Mouse (Mus musculus): ENCODE measurements around the gene Ap2b1. TPM values are rescaled to one million over a fixed set of nuclear protein-coding genes. Genes with fewer than 3 reads are reported as not detected.
"Not testable (repeated sequence)": the region's sequence is repeated elsewhere in the genome, so short reads cannot be mapped to it uniquely, and the experiment has no call there.

Ap2b1 gene
- total RNA-seq (2014; fragmentation: Nextera tagmentation) (74.0 and 74.2 TPM in 2 replicates), total RNA-seq (2017) (61.2 and 65.4 TPM in 2 replicates)

GRCm38 (mm10) chr11:83298225-83299195, at the start of gene Ap2b1:
Gene Ap2b1 (plus strand): TSS chr11:83299024.
- peak; percentile 88 for ATAC-seq (replicated peaks; ENCODE audit: low FRiP score, low TSS enrichment, poor library complexity, severe bottlenecking)

- not testable (repeated sequence) for ATAC-seq (replicated peaks; ENCODE audit: low FRiP score, low TSS enrichment, poor library complexity, severe bottlenecking)
Measured at GRCm38 (mm10) chr11:83257211-83257610, 41.6 kb upstream of the Ap2b1 start.

GRCm38 (mm10) chr11:83262673-83263072, 36.2 kb upstream of the Ap2b1 start:
- ATAC-seq (replicated peaks; ENCODE audit: low FRiP score, low TSS enrichment, poor library complexity, severe bottlenecking): peak; percentile 85

GRCm38 (mm10) chr11:83263146-83263545, 35.7 kb upstream of the Ap2b1 start:
- ATAC-seq (replicated peaks; ENCODE audit: low FRiP score, low TSS enrichment, poor library complexity, severe bottlenecking): peak; percentile 92

- 0 out of 2 replicates have a peak, but pooled peaks have one; percentile 2 for ATAC-seq (replicated peaks; ENCODE audit: low FRiP score, low TSS enrichment, poor library complexity, severe bottlenecking)
Measured at GRCm38 (mm10) chr11:83270842-83271150, 28.0 kb upstream of the Ap2b1 start.

GRCm38 (mm10) chr11:83271151-83271950, 27.5 kb upstream of the Ap2b1 start:
- peak; percentile 84 for ATAC-seq (replicated peaks; ENCODE audit: low FRiP score, low TSS enrichment, poor library complexity, severe bottlenecking)

- ATAC-seq (replicated peaks; ENCODE audit: low FRiP score, low TSS enrichment, poor library complexity, severe bottlenecking): peak; percentile 64
Measured at GRCm38 (mm10) chr11:83271951-83272843, 26.6 kb upstream of the Ap2b1 start.

- ATAC-seq (replicated peaks; ENCODE audit: low FRiP score, low TSS enrichment, poor library complexity, severe bottlenecking): no peak
Measured at GRCm38 (mm10) chr11:83276251-83276650, 22.6 kb upstream of the Ap2b1 start.

GRCm38 (mm10) chr11:83279024-83279423, 19.8 kb upstream of the Ap2b1 start:
- no peak for ATAC-seq (replicated peaks; ENCODE audit: low FRiP score, low TSS enrichment, poor library complexity, severe bottlenecking)

GRCm38 (mm10) chr11:83279691-83280090, 19.1 kb upstream of the Ap2b1 start:
- no peak for ATAC-seq (replicated peaks; ENCODE audit: low FRiP score, low TSS enrichment, poor library complexity, severe bottlenecking)

- ATAC-seq (replicated peaks; ENCODE audit: low FRiP score, low TSS enrichment, poor library complexity, severe bottlenecking): no peak
Measured at GRCm38 (mm10) chr11:83282084-83282483, 16.7 kb upstream of the Ap2b1 start.

GRCm38 (mm10) chr11:83285627-83286026, 13.2 kb upstream of the Ap2b1 start:
- no peak for ATAC-seq (replicated peaks; ENCODE audit: low FRiP score, low TSS enrichment, poor library complexity, severe bottlenecking)

- peak; percentile 84 for ATAC-seq (replicated peaks; ENCODE audit: low FRiP score, low TSS enrichment, poor library complexity, severe bottlenecking)
Measured at GRCm38 (mm10) chr11:83286566-83286965, 12.3 kb upstream of the Ap2b1 start, which contains the start of gene Slfn14. Gene Slfn14 (minus strand): TSS chr11:83286726.

GRCm38 (mm10) chr11:83289036-83289435, 9.8 kb upstream of the Ap2b1 start:
- ATAC-seq (replicated peaks; ENCODE audit: low FRiP score, low TSS enrichment, poor library complexity, severe bottlenecking): no peak

- no peak for ATAC-seq (replicated peaks; ENCODE audit: low FRiP score, low TSS enrichment, poor library complexity, severe bottlenecking)
Measured at GRCm38 (mm10) chr11:83289633-83290032, 9.2 kb upstream of the Ap2b1 start.

GRCm38 (mm10) chr11:83291375-83292250, 7.2 kb upstream of the Ap2b1 start:
- ATAC-seq (replicated peaks; ENCODE audit: low FRiP score, low TSS enrichment, poor library complexity, severe bottlenecking): peak; percentile 99

- no peak for ATAC-seq (replicated peaks; ENCODE audit: low FRiP score, low TSS enrichment, poor library complexity, severe bottlenecking)
Measured at GRCm38 (mm10) chr11:83292251-83292587, 6.6 kb upstream of the Ap2b1 start.

- ATAC-seq (replicated peaks; ENCODE audit: low FRiP score, low TSS enrichment, poor library complexity, severe bottlenecking): no peak
Measured at GRCm38 (mm10) chr11:83293182-83293581, 5.6 kb upstream of the Ap2b1 start.

All from megakaryocyte-erythroid progenitor cell, adult 5-6 weeks (primary cell).